In the genomic region with DNA sequence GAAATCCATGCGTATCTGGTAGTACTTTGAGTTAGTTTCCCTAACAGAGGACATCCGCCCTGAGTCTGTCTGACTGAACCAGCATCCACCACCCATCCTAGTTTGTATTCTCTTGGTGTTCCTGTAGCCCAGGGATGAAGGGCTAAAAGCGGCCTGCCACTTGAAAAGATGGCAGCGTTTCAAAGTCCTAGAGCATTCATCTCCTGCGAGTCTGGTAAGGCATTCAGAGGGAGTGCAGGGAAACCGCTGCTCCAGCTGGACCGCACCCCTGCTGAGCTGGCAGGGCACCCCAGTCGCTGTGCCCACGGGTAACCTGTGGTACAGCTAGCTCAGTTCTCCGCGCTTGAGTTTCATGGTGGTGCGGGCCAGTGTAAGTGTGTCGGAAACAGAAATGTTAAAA, we compare ENCODE assay signal across 8 mouse cellular contexts. TPM values are rescaled to one million over a fixed set of nuclear protein-coding genes. Genes with fewer than 3 reads are reported as not detected.
A peak's percentile ranks its signal among the peaks of the same experiment; 100 is the strongest.
DNase-seq lines count a peak whose midpoint lies in the region; ATAC-seq and TF ChIP-seq lines count a peak whose summit lies in the region.

No protein-coding gene starts in this region.

- no peak overlapping the region for H3K4me3 ChIP-seq in forebrain, embryonic 13.5 days
- H3K4me3 ChIP-seq in forebrain, embryonic 10.5 days, result no peak overlapping the region
- 0 out of 2 replicates have a peak overlapping the region, but pooled peaks have one; percentile 19 for H3K4me3 ChIP-seq in heart, embryonic 16.5 days (ENCODE audit: low read length)
- H3K4me3 ChIP-seq in lung, adult 2 months (replicated peaks; ENCODE audit: extremely low read depth, low read depth, low read length), result no peak overlapping the region

- no peak for DNase-seq in forebrain, embryonic 10.5 days (ENCODE audit: extremely low spot score, low spot score)
- peak; percentile 83 for DNase-seq in cerebellum, adult 9-10 months
- DNase-seq in left cerebral cortex, adult 8-10 months (ENCODE audit: low spot score in 2 of 2), result peak; percentile 38 to 76
- no peak for DNase-seq in MN1 (ENCODE audit: low spot score)
- DNase-seq in ovary, postnatal 10 days (ENCODE audit: low spot score), result no peak
- no peak for DNase-seq in lung, adult 2 months

- H3K4me2 ChIP-seq in forebrain, embryonic 13.5 days, result no peak overlapping the region
- peak overlapping the region; percentile 26; the same call in 1 of the 2 replicates for H3K4me2 ChIP-seq in heart, embryonic 16.5 days (ENCODE audit: low read depth, low read length)

- peak overlapping the region; percentile 38 for H3K27ac ChIP-seq in forebrain, embryonic 13.5 days
- no peak overlapping the region for H3K27ac ChIP-seq in forebrain, embryonic 10.5 days
- peak overlapping the region; percentile 87 for H3K27ac ChIP-seq in heart, embryonic 16.5 days (ENCODE audit: low read length)

- H3K4me1 ChIP-seq in forebrain, embryonic 13.5 days, result no peaks in the 10 kb centered on the region
- peaks cover 17% of the 10 kb centered on the region for H3K4me1 ChIP-seq in forebrain, embryonic 10.5 days
- H3K4me1 ChIP-seq in heart, embryonic 16.5 days (ENCODE audit: control insufficient read depth, insufficient read depth, low read length), result peaks cover 39% of the 10 kb centered on the region
- peaks cover 20% of the 10 kb centered on the region for H3K4me1 ChIP-seq in lung, adult 2 months (ENCODE audit: control insufficient read depth, insufficient read depth, low read length)

- 56% methylated on average over 13 of the region's 13 CpGs for WGBS in forebrain, embryonic 13.5 days
- WGBS in forebrain, embryonic 10.5 days, result 74% methylated on average over 13 of the region's 13 CpGs
- WGBS in heart, embryonic 16.5 days, result 42% methylated on average over 13 of the region's 13 CpGs
- 58% methylated on average over 13 of the region's 13 CpGs for WGBS in lung, adult 2 months

- ATAC-seq in forebrain, embryonic 13.5 days, result no peak
- peak; percentile 53 for ATAC-seq in heart, embryonic 16.5 days (replicated peaks; ENCODE audit: extremely low read depth, insufficient read depth, low FRiP score)

- H3K36me3 ChIP-seq in forebrain, embryonic 13.5 days (ENCODE audit: poor library complexity, severe bottlenecking), result no peaks in the 10 kb centered on the region
- H3K36me3 ChIP-seq in forebrain, embryonic 10.5 days (replicated peaks), result 0 out of 2 replicates have a peak, but pooled peaks cover 3% of the 10 kb centered on the region
- no peaks in the 10 kb centered on the region for H3K36me3 ChIP-seq in heart, embryonic 16.5 days (ENCODE audit: control insufficient read depth, insufficient read depth)

- no peaks in the 10 kb centered on the region for H3K9me3 ChIP-seq in forebrain, embryonic 13.5 days (replicated peaks)
- H3K9me3 ChIP-seq in forebrain, embryonic 10.5 days, result no peaks in the 10 kb centered on the region
- H3K9me3 ChIP-seq in heart, embryonic 16.5 days (replicated peaks; ENCODE audit: control insufficient read depth, low read length), result no peaks in the 10 kb centered on the region

- TF ChIP-seq POLR2A in lung, adult 2 months (IDR thresholded peaks at IDR 0.05; ENCODE audit: borderline replicate concordance, extremely low read depth, low read depth, low read length), result no peak

- no peak for TF ChIP-seq CTCF in lung, adult 2 months (IDR thresholded peaks at IDR 0.05; ENCODE audit: insufficient read depth, low read length)

- no peak overlapping the region for H3K9ac ChIP-seq in forebrain, embryonic 13.5 days
- H3K9ac ChIP-seq in heart, embryonic 16.5 days (ENCODE audit: low read length), result 0 out of 2 replicates have a peak overlapping the region, but pooled peaks have one; percentile 22

- no peaks in the 10 kb centered on the region for H3K27me3 ChIP-seq in forebrain, embryonic 13.5 days
- H3K27me3 ChIP-seq in forebrain, embryonic 10.5 days (ENCODE audit: poor library complexity, severe bottlenecking), result no peaks in the 10 kb centered on the region
- no peaks in the 10 kb centered on the region for H3K27me3 ChIP-seq in heart, embryonic 16.5 days (ENCODE audit: control insufficient read depth, insufficient read depth, low read length)

RNA-seq across cellular contexts. Expression of gene Fnbp1, which starts 22.0 kb away (rescaled TPM):
- polyA plus RNA-seq in forebrain, embryonic 13.5 days (2015; fragmentation: Nextera tagmentation; extraction: Ambion mirVana), result 12.5 and 12.7 TPM in 2 replicates
- 12.5 and 13.3 TPM in 2 replicates for polyA plus RNA-seq in forebrain, embryonic 10.5 days (2016; fragmentation: Nextera tagmentation; extraction: Ambion mirVana)
- polyA plus RNA-seq in heart, embryonic 16.5 days (2015; fragmentation: Nextera tagmentation; extraction: Ambion mirVana), result 20.3 and 23.7 TPM in 2 replicates
- total RNA-seq in left cerebral cortex, adult 8-10 months (2022), result 100 to 1,000 TPM; 117 to 135 (median 123) TPM
- 39.9 and 47.4 TPM in 2 replicates for polyA plus RNA-seq in lung, adult 2 months (2012; rRNA removed)

RNA-seq across cellular contexts. Expression of gene Gpr107, which starts 32.3 kb away (rescaled TPM):
- polyA plus RNA-seq in forebrain, embryonic 13.5 days (2015; fragmentation: Nextera tagmentation; extraction: Ambion mirVana), result 28.6 and 34.3 TPM in 2 replicates
- 28.7 and 32.8 TPM in 2 replicates for polyA plus RNA-seq in forebrain, embryonic 10.5 days (2016; fragmentation: Nextera tagmentation; extraction: Ambion mirVana)
- polyA plus RNA-seq in heart, embryonic 16.5 days (2015; fragmentation: Nextera tagmentation; extraction: Ambion mirVana), result 29.9 and 31.6 TPM in 2 replicates
- total RNA-seq in left cerebral cortex, adult 8-10 months (2022), result 10 to 100 TPM; 47.0 to 55.6 (median 48.1) TPM
- 20.8 and 24.4 TPM in 2 replicates for polyA plus RNA-seq in lung, adult 2 months (2012; rRNA removed)

Comparison
In these comparisons a context has a peak if more than half of its experiments do, and no peak if none do; other contexts are left out.
1. DNase-seq: peak in cerebellum, adult 9-10 months (single experiment) and left cerebral cortex, adult 8-10 months (2 of 2); none in forebrain, embryonic 10.5 days (single experiment), MN1 (single experiment), ovary, postnatal 10 days (single experiment) and lung, adult 2 months (single experiment).